Mouse (Mus musculus): ENCODE data around the gene Zfp341.

GRCm38 (mm10) chr2:154571266-154571665 is 41.8 kb upstream of the Zfp341 start:
- TF ChIP-seq POLR2AphosphoS2 (IDR thresholded peaks at IDR 0.05; ENCODE audit: insufficient read length, low read depth) (no peak), POLR2A (IDR thresholded peaks at IDR 0.05; ENCODE audit: insufficient read length, low read depth) (no peak), USF1 (IDR thresholded peaks at IDR 0.05; ENCODE audit: low read depth) (no peak), MAX (IDR thresholded peaks at IDR 0.05; ENCODE audit: low read depth) (no peak), TCF12 (IDR thresholded peaks at IDR 0.05; ENCODE audit: insufficient read depth, poor library complexity, severe bottlenecking) (no peak), CEBPB (IDR thresholded peaks at IDR 0.05; ENCODE audit: insufficient read depth, poor library complexity, severe bottlenecking) (no peak), MYOG (IDR thresholded peaks at IDR 0.05; ENCODE audit: control insufficient read depth in 1 of 3, insufficient read depth in 1 of 3, insufficient read length in 2 of 3, low read depth in 2 of 3) (no peak)

All from myocyte (in vitro differentiated cells).